Mouse (Mus musculus): ENCODE results near the gene Pld6. TPM values are rescaled to one million over a fixed set of nuclear protein-coding genes. Genes with fewer than 3 reads are reported as not detected.
"Not testable (repeated sequence)": the region's sequence is repeated elsewhere in the genome, so short reads cannot be mapped to it uniquely, and the experiment has no call there.

Gene Pld6
- total RNA-seq, 2 experiments from 2014 or later = 6.5 to 10.4 TPM

DNA sequence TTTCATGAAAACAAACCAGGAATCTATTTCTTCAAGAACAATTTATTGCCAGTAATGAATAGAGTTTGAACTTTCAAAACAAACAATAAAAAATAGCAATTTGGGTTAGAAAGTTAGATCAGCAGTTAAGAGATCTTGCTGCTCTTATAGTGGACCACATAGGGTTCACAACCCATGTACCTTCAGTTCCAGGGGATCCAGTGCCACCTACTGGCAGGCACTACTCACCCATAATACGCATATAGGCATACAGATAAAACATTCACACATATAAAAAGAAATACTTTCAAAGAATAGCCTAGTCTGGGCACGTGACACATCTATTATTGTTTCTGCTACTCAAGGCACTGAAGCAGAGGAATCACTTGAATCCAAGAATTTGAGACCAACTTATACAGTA is 40.8 kb downstream of the Pld6 start:
- peak; percentile 72 for DNase-seq

DNA sequence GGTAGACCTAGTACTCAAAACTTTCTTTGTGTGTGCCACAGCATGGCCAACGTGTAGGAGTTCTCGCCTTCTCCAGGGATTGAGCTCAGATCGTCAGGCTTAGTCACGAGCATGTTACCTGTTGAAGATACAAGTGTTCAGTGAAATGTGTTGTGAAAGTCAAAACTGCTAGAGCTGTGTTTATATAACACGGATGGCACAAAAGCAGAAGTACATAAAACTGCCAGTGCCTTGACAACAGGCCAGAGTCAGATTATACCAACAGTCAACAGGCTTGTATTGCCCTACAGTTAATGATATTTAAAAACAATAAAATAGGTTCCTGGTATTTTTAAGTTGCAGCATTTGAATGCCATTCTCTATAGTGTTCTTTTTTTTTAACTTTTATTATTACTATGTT is 41.6 kb downstream of the Pld6 start:
- no peak for DNase-seq

DNA sequence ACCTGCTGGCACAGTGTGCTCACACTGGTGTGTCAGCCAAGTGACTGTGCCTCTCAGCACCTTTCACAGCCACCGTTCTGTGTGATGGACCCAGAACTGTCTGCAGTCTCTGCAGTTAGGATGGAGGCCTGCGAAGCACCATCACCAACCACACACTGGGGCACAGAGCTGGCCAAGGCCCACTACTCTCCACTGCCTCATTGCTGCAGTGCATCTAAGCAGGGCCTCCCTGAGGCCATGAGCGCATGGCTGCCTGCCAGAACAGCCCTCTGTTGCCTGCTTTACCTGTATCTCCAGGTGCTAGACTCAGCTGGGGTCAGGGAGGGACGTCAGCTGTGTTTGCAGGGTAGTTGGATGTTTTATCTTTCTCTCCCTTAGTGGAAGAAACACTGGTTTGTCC is 43.1 kb downstream of the Pld6 start:
- no peak for DNase-seq

DNA sequence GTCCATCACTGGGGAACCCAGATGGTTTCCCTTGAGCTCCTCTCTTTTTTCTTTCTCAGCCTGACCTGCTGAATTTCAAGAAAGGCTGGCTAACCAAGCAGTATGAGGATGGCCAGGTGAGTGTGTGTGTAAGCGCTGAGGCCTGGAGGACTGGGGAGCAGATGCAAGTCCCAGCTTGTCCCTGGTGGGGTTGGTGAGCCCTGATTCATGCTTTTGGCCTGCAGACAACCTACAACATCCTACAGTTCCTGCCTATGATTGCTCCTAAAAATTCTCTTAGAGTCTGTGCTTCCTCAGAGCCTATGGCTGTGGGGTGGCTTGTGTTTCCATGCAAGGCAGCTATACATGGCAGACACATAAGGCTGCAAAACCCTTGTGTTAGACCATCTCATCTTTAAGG is 43.7 kb downstream of the Pld6 start:
- DNase-seq = no peak

DNA sequence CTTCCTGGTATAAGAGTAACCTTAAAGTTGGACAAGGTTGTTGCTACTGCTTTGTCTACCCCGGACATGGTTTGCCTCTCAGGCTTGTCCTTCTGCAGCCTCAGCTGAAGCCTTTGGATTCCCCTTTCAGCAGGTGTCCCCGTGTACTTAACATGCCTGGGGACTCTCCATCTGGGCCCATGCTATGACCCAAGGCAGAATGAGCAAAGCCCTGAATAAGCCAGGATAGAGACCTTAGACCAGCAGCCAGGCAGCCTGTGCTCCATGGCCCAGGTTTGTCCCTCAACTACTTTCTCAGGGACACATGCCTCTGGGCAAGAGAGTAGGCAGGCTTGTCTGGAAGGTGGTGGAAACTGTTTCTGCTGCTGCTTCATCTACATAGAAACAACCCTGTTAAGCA is 44.1 kb downstream of the Pld6 start:
- DNase-seq = no peak

DNA sequence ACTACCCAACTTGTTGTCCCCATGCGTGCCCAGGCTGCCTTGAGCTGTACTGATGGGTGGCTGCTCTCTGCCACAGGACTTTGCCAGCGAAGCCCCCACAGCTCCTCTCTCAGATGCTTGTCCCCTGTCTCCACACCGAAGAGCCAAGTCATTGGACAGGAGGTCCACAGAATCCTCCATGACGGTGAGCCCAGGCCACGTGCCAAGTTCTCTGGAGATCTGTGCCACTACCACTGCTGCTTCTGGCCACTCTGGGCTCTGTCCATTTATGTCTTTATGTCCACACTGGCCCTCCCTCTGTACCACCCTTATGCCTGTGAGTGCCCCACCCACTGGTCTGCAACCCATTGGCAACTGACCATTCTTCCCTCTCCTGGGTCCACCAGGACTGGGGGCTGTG is 45.5 kb downstream of the Pld6 start:
- DNase-seq = no peak

DNA sequence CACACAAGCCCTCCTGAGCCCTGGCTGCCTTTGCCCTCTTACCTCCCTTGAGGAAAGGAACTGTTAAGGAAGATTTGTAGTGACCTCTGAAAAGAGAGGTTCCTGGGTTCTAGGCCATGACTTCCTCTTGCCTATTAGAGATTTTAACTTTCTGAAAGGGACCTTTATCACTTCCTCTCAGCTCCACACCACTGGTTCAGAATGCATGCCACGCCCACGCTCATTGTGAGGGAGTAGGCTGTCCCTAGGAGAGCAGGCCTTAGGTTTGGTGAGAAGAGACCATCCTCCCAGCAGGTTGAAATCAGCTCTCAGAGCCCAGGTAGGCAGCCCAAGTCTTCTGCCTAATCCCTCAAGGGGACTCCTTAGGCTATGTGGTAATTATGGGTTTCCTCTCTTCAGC is 47.4 kb downstream of the Pld6 start:
- DNase-seq = no peak

DNA sequence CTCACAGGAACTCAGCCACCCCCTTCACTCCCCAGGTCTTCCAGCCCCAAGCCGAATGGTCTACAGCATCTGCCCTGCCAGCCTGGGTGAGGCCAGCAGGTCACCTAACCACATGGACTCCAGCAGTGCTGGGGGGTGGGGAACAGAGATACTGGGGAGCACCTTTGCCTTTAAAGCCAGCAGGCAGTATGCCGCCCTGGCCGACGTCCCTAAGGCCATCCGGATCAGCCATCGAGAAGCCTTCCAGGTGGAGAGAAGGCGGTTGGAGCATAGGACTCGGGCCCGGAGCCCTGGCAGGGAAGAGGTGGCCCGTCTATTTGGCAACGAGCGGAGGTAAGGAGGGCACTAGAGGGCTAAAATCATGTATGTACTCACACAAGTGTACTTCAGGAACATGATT is 50.2 kb downstream of the Pld6 start:
- DNase-seq = no peak

DNA sequence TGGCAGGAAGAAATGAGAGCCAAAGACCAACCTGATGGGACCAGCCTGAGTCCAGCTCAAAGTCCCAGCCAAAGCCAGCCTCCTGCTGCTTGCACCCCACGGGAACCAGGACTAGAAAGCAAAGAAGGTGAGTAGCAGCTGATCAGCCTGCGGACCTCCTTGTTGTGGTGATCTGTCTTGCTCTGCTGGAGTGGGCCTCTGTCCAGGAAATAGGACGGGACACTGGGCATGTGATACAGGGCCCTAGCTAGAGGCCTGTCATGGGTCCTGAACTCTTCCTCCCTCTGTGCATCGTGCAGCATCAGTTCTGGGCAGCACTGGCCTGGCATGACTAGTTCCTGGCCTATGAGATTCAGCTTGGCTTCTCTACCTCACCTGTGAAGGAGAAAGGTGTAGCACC is 51.5 kb downstream of the Pld6 start:
- not testable (repeated sequence) for DNase-seq

DNA sequence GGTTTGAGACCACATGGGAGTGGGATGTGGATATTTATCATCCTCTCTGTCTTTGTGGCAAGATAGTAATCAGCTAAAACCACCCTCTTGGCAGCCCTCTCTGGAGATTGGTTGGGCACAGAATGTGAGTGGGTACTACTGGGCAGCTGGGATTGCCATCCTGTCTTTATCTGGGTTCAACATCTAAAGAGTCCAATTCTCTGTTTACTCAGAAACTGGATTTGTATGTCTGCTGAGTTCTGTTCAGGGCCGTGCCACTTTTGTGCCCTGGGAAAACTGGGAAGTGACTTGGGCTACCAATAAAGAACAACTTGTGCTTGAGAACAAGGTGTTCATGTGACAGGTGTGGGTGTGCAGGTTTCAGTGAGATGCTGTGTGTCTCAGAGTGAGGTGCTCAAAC is 53.1 kb downstream of the Pld6 start:
- no peak for DNase-seq

Other genes starting within 250 kb of the Pld6 start
- under 1 TPM; 0.42 to 0.51 TPM for gene Nlrp3, start 246.1 kb downstream of the Pld6 start, total RNA-seq (2021)
- not detected for gene Olfr222, start 211.4 kb downstream of the Pld6 start, total RNA-seq (2021)
- not detected for gene Olfr223, start 194.4 kb downstream of the Pld6 start, total RNA-seq (2021)
- gene Mprip, start 126.3 kb downstream of the Pld6 start, total RNA-seq (2021) = 100 to 1,000 TPM; 216 to 263 TPM
- 10 to 100 TPM; 33.3 to 51.3 TPM for gene Flcn, start 22.4 kb upstream of the Pld6 start, total RNA-seq (2021)
- 10 to 100 TPM; 31.4 to 34.2 TPM for gene Nt5m, start 51.8 kb upstream of the Pld6 start, total RNA-seq (2021)
- gene Cops3, start 52.2 kb upstream of the Pld6 start, total RNA-seq (2021) = 100 to 1,000 TPM in 1 of 2 experiments, 10 to 100 TPM in 1; 98.7 to 103 TPM
- 10 to 100 TPM; 30.0 to 31.7 TPM for gene Med9, start 160.6 kb upstream of the Pld6 start, total RNA-seq (2021)
- gene Rasd1, start 177.3 kb upstream of the Pld6 start, total RNA-seq (2021) = 10 to 100 TPM; 36.7 to 62.2 TPM